Mouse (Mus musculus): ENCODE data around the gene Gprc5a. TPM values are rescaled to one million over a fixed set of nuclear protein-coding genes. Genes with fewer than 3 reads are reported as not detected.

The Gprc5a gene
- total and polyA plus RNA-seq, 3 experiments: 0.08 to 0.59 TPM; not detected in 1

- no peak for TF ChIP-seq USF1 (IDR thresholded peaks at IDR 0.05; ENCODE audit: low read depth, low read length)
- TF ChIP-seq MXI1 (IDR thresholded peaks at IDR 0.05; ENCODE audit: low read depth, low read length): no peak
- TF ChIP-seq NELFE (IDR thresholded peaks at IDR 0.05; ENCODE audit: low read depth, low read length): no peak
- TF ChIP-seq CTCF (conservative IDR thresholded peaks at IDR 0.05 in 1 of 2, IDR thresholded peaks at IDR 0.05 in 1 of 2; ENCODE audit: low read depth in 2 of 2, low read length in 2 of 2): no peak
- TF ChIP-seq MAFK (IDR thresholded peaks at IDR 0.05; ENCODE audit: insufficient replicate concordance, low read length): no peak
- TF ChIP-seq ZKSCAN1 (IDR thresholded peaks at IDR 0.05; ENCODE audit: borderline replicate concordance, low read depth, low read length): no peak
- TF ChIP-seq TBP (conservative IDR thresholded peaks at IDR 0.05; ENCODE audit: low read depth, low read length): no peak
- TF ChIP-seq GABPA (IDR thresholded peaks at IDR 0.05; ENCODE audit: insufficient replicate concordance, low read depth, low read length): no peak
- TF ChIP-seq SMC3 (IDR thresholded peaks at IDR 0.05; ENCODE audit: low read depth, low read length): no peak
- no peak for TF ChIP-seq HCFC1 (IDR thresholded peaks at IDR 0.05; ENCODE audit: low read depth, low read length)
- no peak for TF ChIP-seq MEF2A (IDR thresholded peaks at IDR 0.05; ENCODE audit: borderline replicate concordance, low read depth, low read length)
- no peak for TF ChIP-seq ZC3H11A (IDR thresholded peaks at IDR 0.05; ENCODE audit: low read depth, low read length)
- no peak for TF ChIP-seq BHLHE40 (IDR thresholded peaks at IDR 0.05; ENCODE audit: low read depth, low read length)
- TF ChIP-seq IRF4 (IDR thresholded peaks at IDR 0.05; ENCODE audit: low read depth, low read length): no peak
- no peak for TF ChIP-seq JUND (conservative IDR thresholded peaks at IDR 0.05; ENCODE audit: low read depth, low read length)
- no peak for TF ChIP-seq USF2 (conservative IDR thresholded peaks at IDR 0.05; ENCODE audit: low read depth, low read length)
- TF ChIP-seq SIN3A (IDR thresholded peaks at IDR 0.05; ENCODE audit: low read length): no peak
- TF ChIP-seq UBTF (IDR thresholded peaks at IDR 0.05; ENCODE audit: low read depth, low read length): no peak
- TF ChIP-seq JUN (IDR thresholded peaks at IDR 0.05; ENCODE audit: insufficient read depth, low read depth, low read length): no peak
Measured at GRCm38 (mm10) chr6:135026755-135027154, 38.7 kb upstream of the Gprc5a start.

GRCm38 (mm10) chr6:135029246-135029645 is 36.2 kb upstream of the Gprc5a start:
- Histone ChIP-seq H3K36me3 (replicated peaks in 1 of 2; ENCODE audit: control insufficient read depth in 1 of 2, insufficient read depth in 1 of 2, low read length in 1 of 2) (peaks cover 4 to 13% of the 10 kb centered on the region in 2 experiments), H3K9me3 (replicated peaks; ENCODE audit: low read length) (no peaks in the 10 kb centered on the region), H3K4me3 (replicated peaks in 1 of 3; ENCODE audit: low read depth in 2 of 3, low read length in 2 of 3, poor library complexity in 1 of 3) (no peak overlapping the region), H3K9ac (ENCODE audit: insufficient read depth, low read depth) (no peak overlapping the region), H3K4me2 (ENCODE audit: insufficient read depth, low read depth, poor library complexity, severe bottlenecking) (no peak overlapping the region), H3K27ac (ENCODE audit: insufficient read depth, low read depth) (no peak overlapping the region), H3K4me1 (ENCODE audit: control insufficient read depth in 1 of 2, insufficient read depth in 2 of 2) (peaks cover 0 to 25% of the 10 kb centered on the region in 2 experiments; a peak in 2 of 4 replicates), H3K27me3 (replicated peaks) (no peaks in the 10 kb centered on the region), H3K79me2 (replicated peaks; ENCODE audit: control insufficient read depth, extremely low read depth, insufficient read depth, poor library complexity, severe bottlenecking) (no peaks in the 10 kb centered on the region)
- in situ Hi-C loops (cut with MboI; ENCODE audit: low pct_ligation_motif_present, low pct_unique_long_range_greater_than_20kb, low sequenced_read_pairs) (no loop called here), dilution Hi-C loops (cut with MboI; ENCODE audit: extremely low pct_ligation_motif_present, extremely low pct_unique_long_range_greater_than_20kb, low sequenced_read_pairs) (no loop called here)
- DNase-seq (ENCODE audit: extremely low read depth): no peak
- no peak for TF ChIP-seq CHD2 (IDR thresholded peaks at IDR 0.05; ENCODE audit: low read length)
- TF ChIP-seq MYC (IDR thresholded peaks at IDR 0.05; ENCODE audit: low read depth, low read length): no peak
- no peak for TF ChIP-seq SIN3A (IDR thresholded peaks at IDR 0.05; ENCODE audit: low read length)
- TF ChIP-seq KAT2A (IDR thresholded peaks at IDR 0.05; ENCODE audit: insufficient replicate concordance, low read length): no peak
- no peak for TF ChIP-seq MAZ (IDR thresholded peaks at IDR 0.05; ENCODE audit: low read depth, low read length)
- TF ChIP-seq JUN (IDR thresholded peaks at IDR 0.05; ENCODE audit: insufficient read depth, low read depth, low read length): no peak
- no peak for TF ChIP-seq USF1 (IDR thresholded peaks at IDR 0.05; ENCODE audit: low read depth, low read length)
- no peak for TF ChIP-seq IRF4 (IDR thresholded peaks at IDR 0.05; ENCODE audit: low read depth, low read length)
- TF ChIP-seq TCF12 (IDR thresholded peaks at IDR 0.05; ENCODE audit: low read depth, low read length): no peak
- no peak for TF ChIP-seq NRF1 (IDR thresholded peaks at IDR 0.05; ENCODE audit: low read depth, low read length)
- no peak for TF ChIP-seq ZC3H11A (IDR thresholded peaks at IDR 0.05; ENCODE audit: low read depth, low read length)
- TF ChIP-seq ZNF384 (IDR thresholded peaks at IDR 0.05; ENCODE audit: low read depth, low read length): no peak
- no peak for TF ChIP-seq ETS1 (conservative IDR thresholded peaks at IDR 0.05; ENCODE audit: low read depth, low read length)
- no peak for TF ChIP-seq EP300 (IDR thresholded peaks at IDR 0.05; ENCODE audit: low read length)
- no peak for TF ChIP-seq USF2 (conservative IDR thresholded peaks at IDR 0.05; ENCODE audit: low read depth, low read length)
- TF ChIP-seq MAX (IDR thresholded peaks at IDR 0.05; ENCODE audit: low read length): no peak
- no peak for TF ChIP-seq PAX5 (IDR thresholded peaks at IDR 0.05; ENCODE audit: low read length)
- TF ChIP-seq HCFC1 (IDR thresholded peaks at IDR 0.05; ENCODE audit: low read depth, low read length): no peak

More at GRCm38 (mm10) chr6:135026755-135027154, 38.7 kb upstream of the Gprc5a start:
- Histone ChIP-seq H3K27me3 (replicated peaks) (no peaks in the 10 kb centered on the region), H3K4me2 (ENCODE audit: insufficient read depth, low read depth, poor library complexity, severe bottlenecking) (no peak overlapping the region), H3K9me3 (replicated peaks; ENCODE audit: low read length) (no peaks in the 10 kb centered on the region), H3K27ac (ENCODE audit: insufficient read depth, low read depth) (no peak overlapping the region), H3K36me3 (replicated peaks in 1 of 2; ENCODE audit: control insufficient read depth in 1 of 2, insufficient read depth in 1 of 2, low read length in 1 of 2) (peaks cover 25 to 36% of the 10 kb centered on the region in 2 experiments), H3K9ac (ENCODE audit: insufficient read depth, low read depth) (no peak overlapping the region), H3K79me2 (replicated peaks; ENCODE audit: control insufficient read depth, extremely low read depth, insufficient read depth, poor library complexity, severe bottlenecking) (no peaks in the 10 kb centered on the region), H3K4me3 (replicated peaks in 1 of 3; ENCODE audit: low read depth in 2 of 3, low read length in 2 of 3, poor library complexity in 1 of 3) (no peak overlapping the region), H3K4me1 (ENCODE audit: control insufficient read depth in 1 of 2, insufficient read depth in 2 of 2) (peaks cover 0 to 25% of the 10 kb centered on the region in 2 experiments; a peak in 2 of 4 replicates)
- dilution Hi-C loops (cut with MboI; ENCODE audit: extremely low pct_ligation_motif_present, extremely low pct_unique_long_range_greater_than_20kb, low sequenced_read_pairs) (no loop called here), in situ Hi-C loops (cut with MboI; ENCODE audit: low pct_ligation_motif_present, low pct_unique_long_range_greater_than_20kb, low sequenced_read_pairs) (no loop called here)
- no peak for DNase-seq (ENCODE audit: extremely low read depth)
